Mouse (Mus musculus) embryonic facial prominence, embryonic 12.5 days (tissue): ENCODE data around the gene Slc32a1. TPM values are rescaled to one million over a fixed set of nuclear protein-coding genes. Genes with fewer than 3 reads are reported as not detected.

Experiments used
- microRNA counts: library from miRNA; unstranded; fragments of <30 nt; microRNA quantifications from one replicate; lab custom pipeline; 2017
- microRNA-seq: library from miRNA; unstranded; fragments of <30 nt; microRNA quantifications from one replicate; pipeline ENCODE4, GENCODE M21; 2017
- polyA plus RNA-seq: library from polyadenylated mRNA; unstranded; fragments of >200 nt; fragmentation: Nextera tagmentation; extraction: Ambion mirVana; gene quantifications from 2 replicates; pipeline ENCODE4 v1.2.1, GENCODE M21; 2016

The Slc32a1 gene
- polyA plus RNA-seq, 1 experiment from 2014 or later: not detected

MicroRNA genes within 50 kb of the gene (microRNA counts, 519-probe panel; counts per million panel counts)
- 460 counts per million, percentile 65 among the panel's probes with 10 or more counts for microRNA mmu-miR-3474 (lab: Ali Mortazavi, UCI)

Small RNAs within 50 kb of the gene (microRNA-seq; reads per million reads assigned to microRNA genes)
- gene Mir3474: 3.6 reads per million, percentile 16 among the genes with 10 or more reads in this experiment

Other genes starting within 250 kb of the Slc32a1 start
- gene Snhg11, start 235.1 kb upstream of the Slc32a1 start, polyA plus RNA-seq: 18.7 and 25.2 TPM in 2 replicates
- gene Ralgapb, start 200.9 kb upstream of the Slc32a1 start, polyA plus RNA-seq: 18.9 and 21.4 TPM in 2 replicates
- gene Adig, start 108.2 kb upstream of the Slc32a1 start, polyA plus RNA-seq: not detected in 2 replicates
- gene Arhgap40, start 98.0 kb upstream of the Slc32a1 start, polyA plus RNA-seq: 0.18 and 0.26 TPM in 2 replicates
- gene Actr5, start 14.1 kb downstream of the Slc32a1 start, polyA plus RNA-seq: 20.9 and 23.1 TPM in 2 replicates
- 2.5 and 2.9 TPM in 2 replicates for gene Ppp1r16b, start 54.6 kb downstream of the Slc32a1 start, polyA plus RNA-seq
- gene Fam83d, start 157.3 kb downstream of the Slc32a1 start, polyA plus RNA-seq: 49.3 and 52.6 TPM in 2 replicates
- gene Dhx35, start 184.0 kb downstream of the Slc32a1 start, polyA plus RNA-seq: 14.7 and 16.6 TPM in 2 replicates